Mouse (Mus musculus) neutrophil, adult 83 days (primary cell): ENCODE data around the gene Usp10. TPM values are rescaled to one million over a fixed set of nuclear protein-coding genes. Genes with fewer than 3 reads are reported as not detected.

Source experiments
- total RNA-seq, 2 experiments: library from RNA; stranded (reverse); gene quantifications; one replicate each; pipeline ENCODE4 v1.2.4; 2023

Usp10 gene
- total RNA-seq = 10 to 100 TPM; 34.3 to 35.2 TPM

DNA sequence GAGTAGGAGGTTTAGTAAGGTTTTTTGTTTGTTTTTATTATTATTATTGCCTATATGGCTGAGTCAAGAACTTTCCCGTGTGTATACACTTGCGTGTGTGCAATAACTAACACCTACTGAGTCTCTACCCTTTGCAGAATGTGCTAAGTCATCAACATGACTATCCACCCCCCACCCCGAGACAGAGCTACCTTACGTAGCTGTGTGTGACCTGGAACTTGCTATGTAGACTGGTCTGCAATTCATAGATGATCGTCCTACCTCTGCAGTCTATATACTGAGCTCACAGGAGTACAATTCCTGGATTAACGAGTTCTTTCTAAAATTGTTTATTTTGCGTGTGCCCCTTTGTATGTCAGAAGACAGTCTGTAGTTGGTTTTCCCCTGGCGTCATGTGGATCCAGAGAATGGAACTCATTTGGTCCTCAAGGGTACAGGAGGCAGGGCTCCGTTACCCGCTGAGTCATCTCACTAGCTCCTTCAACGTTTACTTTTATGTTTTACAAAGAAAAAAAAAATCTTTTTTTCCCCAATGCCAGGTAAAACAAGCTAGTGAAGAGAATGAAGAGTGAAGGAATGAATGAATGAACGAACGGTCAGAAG is at the start of gene Usp10:
Gene Usp10 (plus strand): TSS at position 417 of the 603 bp plus-strand sequence.

DNA sequence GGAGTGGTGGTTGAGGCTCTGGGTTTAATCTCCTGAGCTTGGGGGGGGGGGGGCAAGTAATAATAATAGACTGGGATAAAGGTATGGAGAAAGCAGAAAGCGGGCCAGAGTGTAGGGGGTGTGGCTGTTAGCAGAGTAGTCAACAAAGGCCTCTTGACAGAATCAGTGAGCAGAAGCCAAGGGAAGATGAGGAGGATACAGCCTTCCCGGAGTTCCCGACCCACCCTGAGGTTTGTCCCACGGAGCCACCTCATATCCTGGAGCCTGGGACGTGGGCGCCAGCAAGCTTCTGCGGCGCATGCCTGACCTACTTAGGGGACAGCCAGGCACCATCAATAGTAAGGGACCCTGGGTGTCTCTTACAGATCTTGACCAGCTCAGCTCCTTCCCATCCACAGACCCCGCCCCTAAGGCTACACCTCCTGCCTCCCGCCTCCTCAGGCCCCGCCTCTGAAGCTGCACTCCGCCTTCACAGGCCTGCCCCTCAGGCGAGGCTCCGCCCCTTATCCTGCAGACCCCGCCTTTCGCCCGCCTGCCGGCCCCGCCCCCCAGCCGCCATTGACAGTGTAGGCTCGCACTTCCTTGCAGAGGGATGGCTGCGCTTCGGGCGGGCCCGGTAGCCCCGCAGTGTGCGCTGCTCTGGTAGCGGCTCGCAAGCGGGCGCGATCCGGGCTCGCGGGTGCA is 48.3 kb upstream of the Usp10 start, which contains the start of gene Klhl36:
Gene Klhl36 (plus strand): TSS at position 561 of the 684 bp plus-strand sequence.

DNA sequence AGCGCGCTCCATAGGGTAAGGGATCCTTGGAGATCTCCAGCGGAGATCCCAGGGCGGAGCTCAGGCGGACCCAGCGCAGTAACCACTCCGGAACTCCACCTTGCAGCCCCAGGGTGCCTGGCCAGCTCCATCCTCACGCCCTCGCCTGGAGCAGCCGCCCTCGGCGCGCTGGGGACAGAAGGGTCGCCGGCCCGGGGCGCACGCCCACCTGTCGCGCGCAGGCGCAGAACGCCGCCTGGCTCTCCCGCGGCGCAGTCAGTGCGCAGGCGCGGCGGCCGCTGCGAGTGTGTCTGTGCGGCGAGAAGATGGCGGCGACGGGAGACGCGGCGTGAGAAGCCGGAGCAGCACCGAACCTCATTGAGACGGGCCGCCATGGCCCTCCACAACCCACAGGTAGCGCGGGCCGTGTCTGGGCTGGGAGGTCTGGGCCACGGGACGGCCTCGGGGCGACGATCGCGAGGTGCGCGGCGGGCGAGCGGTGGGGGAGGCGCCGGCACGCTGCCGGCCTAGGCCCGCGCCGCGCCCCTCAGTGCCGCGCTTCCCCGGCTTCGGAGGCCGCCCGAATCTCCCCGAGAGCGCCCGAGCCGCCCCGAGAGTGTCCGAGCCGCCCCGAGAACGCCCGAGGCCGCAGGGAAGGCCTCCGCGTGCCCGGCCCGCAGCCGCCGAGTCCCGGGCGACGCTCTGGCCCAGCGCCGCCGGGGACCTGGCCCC is 542 bp downstream of the Usp10 start, which contains the start of gene Gm20388:
Gene Gm20388 (plus strand): TSS at position 295 of the 711 bp plus-strand sequence.

DNA sequence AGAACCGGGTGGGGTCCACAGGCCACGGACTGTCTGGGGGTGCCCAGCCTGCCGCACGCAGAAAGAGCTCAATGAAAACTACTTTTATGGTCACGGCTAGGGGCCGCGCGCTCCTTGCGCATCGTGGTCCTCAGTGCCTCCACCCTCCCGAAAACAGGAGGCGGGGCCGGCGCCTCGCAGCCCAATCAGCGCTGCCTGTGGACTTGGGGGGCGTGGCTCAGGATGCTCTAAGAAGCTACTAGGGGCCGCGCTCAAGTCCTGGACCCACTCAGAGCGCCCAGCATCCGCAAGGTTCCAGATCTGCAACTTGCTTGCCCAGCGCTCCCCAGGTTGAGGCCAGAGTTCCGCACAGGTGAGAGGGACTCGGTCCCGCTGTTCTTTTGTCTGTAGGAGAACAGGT is 82.1 kb downstream of the Usp10 start, which contains the start of gene Crispld2:
Gene Crispld2 (plus strand): TSS at position 190 of the 400 bp plus-strand sequence.

Other genes starting within 250 kb of the Usp10 start
- gene Wfdc1, start 244.0 kb upstream of the Usp10 start, total RNA-seq = not detected
- under 1 TPM; 0.11 to 0.44 TPM for gene Atp2c2, start 210.4 kb upstream of the Usp10 start, total RNA-seq
- 1 to 10 TPM; 3.5 to 3.9 TPM for gene Tldc1, start 131.9 kb upstream of the Usp10 start, total RNA-seq
- 100 to 1,000 TPM; 902 to 904 TPM for gene Cotl1, start 69.8 kb upstream of the Usp10 start, total RNA-seq
- gene Klhl36, start 48.1 kb upstream of the Usp10 start, total RNA-seq = 10 to 100 TPM; 16.3 to 16.5 TPM
- 10 to 100 TPM; 14.5 to 15.2 TPM for gene Gm20388, start 481 bp downstream of the Usp10 start, total RNA-seq
- gene Crispld2, start 82.1 kb downstream of the Usp10 start, total RNA-seq = 10 to 100 TPM; 82.9 to 96.4 TPM
- gene Zdhhc7, start 191.1 kb downstream of the Usp10 start, total RNA-seq = 10 to 100 TPM; 34.9 to 48.0 TPM
- 100 to 1,000 TPM; 194 to 197 TPM for gene 6430548M08Rik, start 203.8 kb downstream of the Usp10 start, total RNA-seq